Mouse (Mus musculus) bone marrow, adult 2 months (tissue): Measurements from ENCODE around the gene Clec2d. TPM values are rescaled to one million over a fixed set of nuclear protein-coding genes. Genes with fewer than 3 reads are reported as not detected.

Source experiments
- H3K27ac ChIP-seq: fragments of 200-500 bp; 2 replicates; pipeline ENCODE4 v1.5.1; 2012; ENCODE audit warnings: low read depth, mild to moderate bottlenecking, control low read depth, inconsistent platforms, low read length; ENCODE audit not compliant: control insufficient read depth, poor library complexity, insufficient read depth
- H3K4me1 ChIP-seq: fragments of 200-500 bp; 2 replicates; pipeline ENCODE4 v1.6.1; 2011; ENCODE audit warnings: low read length; ENCODE audit not compliant: control insufficient read depth, insufficient read depth
- H3K4me3 ChIP-seq: fragments of 200-500 bp; replicated peaks from 2 replicates; pipeline ENCODE3; 2011; ENCODE audit warnings: mild to moderate bottlenecking, low read depth, low read length, control low read depth; ENCODE audit not compliant: control insufficient read depth
- CTCF ChIP-seq: fragments of 200-500 bp; IDR thresholded peaks from 2 replicates; pipeline ENCODE4 v1.5.1; 2011; ENCODE audit warnings: low read length, control low read depth; ENCODE audit not compliant: control insufficient read depth, insufficient read depth
- POLR2A ChIP-seq: fragments of 200-500 bp; IDR thresholded peaks from 2 replicates; pipeline ENCODE4 v1.6.1; 2011; ENCODE audit warnings: low read depth, mild to moderate bottlenecking, control low read depth, low read length, borderline replicate concordance; ENCODE audit not compliant: control insufficient read depth
- WGBS: fragments of 180-500 bp; shearing (Covaris S2); methylation state at CpG from one replicate; pipeline ENCODE4 v1.1.7; 2018; 5-methylcytosine and 5-hydroxymethylcytosine counted together
- polyA plus RNA-seq: library from polyadenylated mRNA; stranded (reverse); fragments of >200 nt; gene quantifications from 2 replicates; pipeline ENCODE4 v1.2.4, GENCODE M21; 2011; ENCODE audit warnings: low replicate concordance; ENCODE audit not compliant: missing spikeins, insufficient read depth, insufficient read length

The Clec2d gene
- polyA plus RNA-seq, 1 experiment, result 122 TPM

GRCm38 (mm10) chr6:129234456-129235360 lies 54.3 kb downstream of the Clec2d start:
- WGBS, result under 1% methylated on average over 8 of the region's 8 CpGs
- H3K4me3 ChIP-seq, result no peak overlapping the region
- H3K4me1 ChIP-seq, result peaks cover 2% of the 10 kb centered on the region; the same call in 1 of the 2 replicates
- no peak for TF ChIP-seq CTCF
- 0 out of 2 replicates have a peak, but pooled peaks have one; percentile 15 for TF ChIP-seq POLR2A
- peak overlapping the region; percentile 98 for H3K27ac ChIP-seq

GRCm38 (mm10) chr6:129235855-129236461 lies 55.5 kb downstream of the Clec2d start:
- Histone ChIP-seq H3K4me1 (peaks cover 2% of the 10 kb centered on the region; the same call in 1 of the 2 replicates), H3K27ac (peak overlapping the region; percentile 98), H3K4me3 (peak overlapping the region; percentile 7)
- TF ChIP-seq POLR2A, result no peak
- TF ChIP-seq CTCF, result no peak
- 8% methylated on average over 5 of the region's 5 CpGs for WGBS

Other genes starting within 250 kb of the Clec2d start
- not detected in 2 replicates for gene Clec2g, start 246.2 kb upstream of the Clec2d start, polyA plus RNA-seq
- gene Klrb1f, start 134.7 kb upstream of the Clec2d start, polyA plus RNA-seq, result 3.8 TPM in 1 of 2 replicates, not detected in the other
- 0.75 TPM in 1 of 2 replicates, not detected in the other for gene Clec2e, start 79.7 kb upstream of the Clec2d start, polyA plus RNA-seq
- 4.8 and 4.9 TPM in 2 replicates for gene Cd69, start 94.8 kb downstream of the Clec2d start, polyA plus RNA-seq
- gene 4922502D21Rik, start 151.2 kb downstream of the Clec2d start, polyA plus RNA-seq, result not detected in 2 replicates
- 45.9 and 106 TPM in 2 replicates for gene Clec12a, start 162.1 kb downstream of the Clec2d start, polyA plus RNA-seq
- not detected in 2 replicates for gene Clec12b, start 205.3 kb downstream of the Clec2d start, polyA plus RNA-seq
- 62.2 and 127 TPM in 2 replicates for gene Clec1b, start 216.7 kb downstream of the Clec2d start, polyA plus RNA-seq
- 3.7 and 19.0 TPM in 2 replicates for gene Clec9a, start 228.2 kb downstream of the Clec2d start, polyA plus RNA-seq